Mouse (Mus musculus) kidney, embryonic 15.5 days (tissue): ENCODE results near the gene Chchd3. TPM values are rescaled to one million over a fixed set of nuclear protein-coding genes. Genes with fewer than 3 reads are reported as not detected.

Experiments used
- ATAC-seq: fragments of 200-750 bp; cut with Nextera tagmentation; replicated peaks from 2 replicates; pipeline ENCODE4 v1.8.0; 2017; ENCODE audit warnings: moderate TSS enrichment; ENCODE audit not compliant: low FRiP score
- H3K27ac ChIP-seq: fragments of 300-500 bp; sonication (generic); 2 replicates; pipeline ENCODE4 v1.5.1; 2015; ENCODE audit warnings: mild to moderate bottlenecking, inconsistent platforms
- H3K27me3 ChIP-seq: fragments of 300-500 bp; sonication (generic); 2 replicates; pipeline ENCODE4 v1.6.1; 2015; ENCODE audit warnings: inconsistent platforms
- H3K36me3 ChIP-seq: fragments of 300-500 bp; sonication (generic); 2 replicates; pipeline ENCODE4 v1.6.1; 2015; ENCODE audit warnings: inconsistent platforms
- H3K4me1 ChIP-seq: fragments of 300-500 bp; sonication (generic); 2 replicates; pipeline ENCODE4 v1.6.1; 2015; ENCODE audit warnings: inconsistent platforms
- H3K4me2 ChIP-seq: fragments of 300-500 bp; sonication (generic); 2 replicates; pipeline ENCODE4 v1.6.1; 2015; ENCODE audit warnings: moderate library complexity, mild to moderate bottlenecking, inconsistent platforms
- H3K4me3 ChIP-seq: fragments of 300-500 bp; sonication (generic); replicated peaks from 2 replicates; pipeline ENCODE4 v1.5.1; 2015; ENCODE audit warnings: mild to moderate bottlenecking, inconsistent platforms
- H3K9ac ChIP-seq: fragments of 300-500 bp; sonication (generic); 2 replicates; pipeline ENCODE4 v1.6.1; 2015; ENCODE audit warnings: mild to moderate bottlenecking, inconsistent platforms
- H3K9me3 ChIP-seq: fragments of 300-500 bp; sonication (generic); replicated peaks from 2 replicates; pipeline ENCODE4 v1.6.1; 2016; ENCODE audit warnings: inconsistent platforms
- WGBS: fragments of 180-500 bp; shearing (Covaris S2); methylation state at CpG from one replicate; pipeline ENCODE4 v1.1.7; 2015; ENCODE audit warnings: mixed read lengths; 5-methylcytosine and 5-hydroxymethylcytosine counted together
- polyA plus RNA-seq: library from polyadenylated mRNA; unstranded; fragments of >200 nt; fragmentation: Nextera tagmentation; extraction: Ambion mirVana; gene quantifications from 2 replicates; pipeline ENCODE4 v1.2.1, GENCODE M21; 2015

Chchd3 gene
- polyA plus RNA-seq, 1 experiment from 2014 or later, result 116 TPM

DNA sequence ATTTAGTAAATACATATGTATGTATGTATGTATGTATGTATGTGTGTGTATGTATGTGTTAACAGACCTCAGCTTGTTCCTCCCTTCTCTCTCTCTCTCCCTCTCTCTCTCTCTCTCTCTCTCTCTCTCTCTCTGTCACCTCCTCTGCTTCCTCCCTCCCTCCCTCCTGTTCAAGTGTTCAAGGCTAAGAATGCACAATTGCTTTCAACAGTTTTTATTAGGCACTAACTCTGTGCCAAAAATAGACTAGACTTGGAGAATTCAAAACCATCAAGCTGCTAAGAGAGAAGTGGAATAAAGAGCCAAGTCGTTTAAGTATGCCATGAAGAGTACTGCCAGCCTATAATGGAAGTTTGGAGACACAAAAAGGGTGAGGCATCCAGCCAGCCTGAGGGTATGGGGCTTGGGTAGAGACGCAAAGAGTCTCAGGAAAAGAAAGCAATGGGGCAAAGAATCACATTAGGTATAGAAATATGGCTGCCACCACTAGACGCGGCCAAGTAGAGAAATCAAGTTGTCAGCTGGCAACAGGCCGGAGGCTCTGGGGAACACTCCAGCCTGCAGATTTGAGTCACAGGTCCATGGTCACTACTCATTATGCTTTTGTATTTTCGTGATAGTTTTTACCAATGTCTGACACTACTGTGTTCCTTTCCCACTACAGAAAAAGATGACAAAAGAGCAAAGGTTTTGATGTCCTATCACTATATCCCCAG lies 10.2 kb downstream of the Chchd3 start:
- H3K27ac ChIP-seq, result no peak overlapping the region
- 91% methylated on average over 6 of the region's 6 CpGs for WGBS

DNA sequence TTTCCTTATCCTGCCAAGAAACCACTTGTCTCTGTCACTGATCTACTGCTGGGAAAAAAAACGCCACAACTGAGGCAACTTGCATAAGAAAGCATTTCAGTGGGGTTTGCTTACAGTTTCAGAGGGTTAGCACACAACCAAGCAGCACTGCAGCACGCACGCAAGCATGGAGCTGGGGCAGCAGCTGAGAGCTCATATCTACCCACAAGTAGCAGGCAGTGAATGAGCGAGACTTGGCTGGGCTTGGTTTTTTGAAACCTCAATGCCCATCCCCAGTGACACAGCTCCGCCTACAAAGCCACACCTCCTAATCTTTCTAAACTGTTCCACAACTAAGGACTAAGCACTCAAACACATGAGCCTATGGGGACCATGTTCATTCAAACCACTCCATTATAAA lies 16.6 kb downstream of the Chchd3 start:
- Histone ChIP-seq H3K4me1 (no peaks in the 10 kb centered on the region), H3K36me3 (peaks cover 40% of the 10 kb centered on the region), H3K27ac (no peak overlapping the region), H3K27me3 (no peaks in the 10 kb centered on the region), H3K4me2 (no peak overlapping the region), H3K9ac (no peak overlapping the region), H3K9me3 (no peaks in the 10 kb centered on the region), H3K4me3 (no peak overlapping the region)
- 85% methylated on average over 5 of the region's 5 CpGs for WGBS
- no peak for ATAC-seq

More for the DNA sequence above, 10.2 kb downstream of the Chchd3 start:
- H3K4me2 ChIP-seq, result no peak overlapping the region
- no peak for ATAC-seq
- H3K4me1 ChIP-seq, result no peaks in the 10 kb centered on the region
- peaks cover 28% of the 10 kb centered on the region for H3K36me3 ChIP-seq
- H3K9ac ChIP-seq, result no peak overlapping the region
- no peaks in the 10 kb centered on the region for H3K9me3 ChIP-seq
- no peak overlapping the region for H3K4me3 ChIP-seq
- no peaks in the 10 kb centered on the region for H3K27me3 ChIP-seq

DNA sequence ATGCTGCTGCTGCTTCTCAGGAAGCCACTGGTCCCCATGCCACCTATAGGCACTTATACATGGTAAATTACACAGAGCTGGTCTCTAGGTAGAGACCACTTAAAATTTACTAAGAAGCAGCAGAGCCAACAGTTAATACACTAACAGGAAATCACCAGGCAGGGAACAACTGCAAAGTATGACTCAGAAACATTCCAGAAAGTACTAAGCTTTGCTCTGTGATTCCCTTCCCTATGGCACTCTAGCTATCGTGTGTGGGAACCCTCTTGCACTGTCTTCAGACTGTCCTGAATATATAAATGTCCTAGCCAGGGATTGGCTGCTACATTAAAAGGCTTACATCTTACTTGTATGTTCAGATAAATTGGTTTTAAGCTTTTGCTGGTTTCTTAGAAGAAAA lies 17.2 kb downstream of the Chchd3 start:
- no peak overlapping the region for H3K4me3 ChIP-seq
- no peak overlapping the region for H3K9ac ChIP-seq
- H3K27ac ChIP-seq, result no peak overlapping the region
- no peaks in the 10 kb centered on the region for H3K9me3 ChIP-seq
- WGBS, result 79% methylated on average over 1 of the region's 1 CpGs
- no peak for ATAC-seq
- H3K27me3 ChIP-seq, result no peaks in the 10 kb centered on the region
- H3K4me2 ChIP-seq, result no peak overlapping the region
- peaks cover 37% of the 10 kb centered on the region for H3K36me3 ChIP-seq
- no peaks in the 10 kb centered on the region for H3K4me1 ChIP-seq

DNA sequence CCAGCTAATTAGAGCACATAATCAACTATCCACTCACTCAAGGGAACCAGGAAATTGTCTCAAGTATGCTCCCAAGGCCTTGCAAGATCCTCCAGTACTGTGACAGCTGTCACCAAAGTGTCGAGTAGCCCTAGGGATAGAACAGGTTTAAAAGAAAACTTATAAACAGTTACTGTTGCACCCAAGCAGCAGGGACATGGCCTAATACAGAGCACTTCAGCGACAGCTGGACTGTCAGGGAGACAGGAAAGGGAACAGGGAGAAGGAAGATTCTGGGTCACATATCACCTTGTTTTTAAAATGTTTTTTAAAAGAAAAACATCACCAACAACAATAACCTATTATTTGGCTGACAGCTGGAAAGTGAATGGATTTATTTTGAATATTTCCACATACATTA lies 18.1 kb downstream of the Chchd3 start:
- H3K4me3 ChIP-seq, result no peak overlapping the region
- ATAC-seq, result no peak
- no peaks in the 10 kb centered on the region for H3K27me3 ChIP-seq
- H3K4me1 ChIP-seq, result no peaks in the 10 kb centered on the region
- no peak overlapping the region for H3K4me2 ChIP-seq
- H3K9ac ChIP-seq, result no peak overlapping the region
- no peak overlapping the region for H3K27ac ChIP-seq
- WGBS, result 80% methylated on average over 2 of the region's 2 CpGs
- no peaks in the 10 kb centered on the region for H3K9me3 ChIP-seq
- peaks cover 39% of the 10 kb centered on the region for H3K36me3 ChIP-seq

DNA sequence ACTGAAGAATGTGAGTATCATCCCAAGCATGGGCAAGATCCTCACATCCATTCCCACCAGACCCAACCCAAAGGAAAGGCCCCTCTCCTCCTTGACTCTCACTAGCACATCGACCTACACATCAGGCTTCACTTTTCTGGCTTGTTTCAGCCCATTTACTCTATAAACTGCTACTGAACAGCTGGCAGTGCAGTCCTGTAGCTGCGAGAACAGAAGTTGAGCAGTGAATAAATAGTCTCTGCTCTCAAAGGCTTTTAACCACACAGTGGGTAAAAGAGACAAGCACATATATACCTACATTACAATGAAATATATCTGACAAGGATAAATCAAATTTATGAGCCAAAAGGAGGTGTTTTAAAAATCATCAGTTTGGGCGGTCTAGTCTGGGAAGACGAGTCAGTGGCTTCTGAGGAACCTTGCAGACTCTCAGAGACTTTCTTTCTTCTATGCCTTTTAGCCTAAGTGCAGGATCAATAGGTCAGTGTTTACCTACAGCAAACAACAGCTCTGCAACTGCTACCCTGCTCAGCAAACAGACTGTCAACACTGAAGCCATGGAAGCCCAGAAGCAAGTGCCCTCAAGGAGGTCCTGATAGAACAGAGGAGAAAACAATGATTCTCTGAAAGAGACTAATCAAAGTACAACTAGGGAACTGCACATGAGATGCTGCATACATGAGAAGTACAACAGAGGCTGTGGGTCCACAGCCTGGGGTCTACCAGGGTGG lies 19.5 kb downstream of the Chchd3 start:
- no peak for ATAC-seq
- Histone ChIP-seq H3K4me1 (no peaks in the 10 kb centered on the region), H3K27ac (no peak overlapping the region), H3K36me3 (peaks cover 43% of the 10 kb centered on the region), H3K9me3 (no peaks in the 10 kb centered on the region), H3K4me2 (no peak overlapping the region), H3K9ac (no peak overlapping the region), H3K27me3 (no peaks in the 10 kb centered on the region), H3K4me3 (no peak overlapping the region)
- 92% methylated on average over 4 of the region's 4 CpGs for WGBS

DNA sequence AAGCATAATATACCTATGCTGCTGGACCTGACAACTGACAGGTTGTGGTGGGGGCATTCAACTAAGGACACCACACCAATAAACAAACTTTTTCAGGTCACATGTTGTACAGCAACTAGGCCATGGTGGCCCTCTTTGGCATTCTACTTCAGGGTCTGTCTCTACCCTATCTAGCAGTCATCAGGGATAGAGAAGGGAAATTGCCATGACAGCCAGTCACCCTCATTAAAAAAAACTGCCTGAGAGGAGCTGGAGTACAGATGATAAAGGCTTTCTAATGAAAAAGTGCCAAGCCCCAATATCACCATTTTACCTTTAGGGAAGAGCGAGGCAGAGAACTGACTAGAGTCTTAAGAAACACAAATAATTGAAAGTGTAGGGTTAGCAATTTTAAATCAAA lies 27.5 kb downstream of the Chchd3 start:
- no peak overlapping the region for H3K4me2 ChIP-seq
- no peak overlapping the region for H3K9ac ChIP-seq
- peaks cover 23% of the 10 kb centered on the region; the same call in 1 of the 2 replicates for H3K36me3 ChIP-seq
- H3K4me1 ChIP-seq, result no peaks in the 10 kb centered on the region
- H3K27ac ChIP-seq, result no peak overlapping the region
- H3K27me3 ChIP-seq, result no peaks in the 10 kb centered on the region
- WGBS, result 95% methylated on average over 1 of the region's 1 CpGs
- ATAC-seq, result no peak
- H3K9me3 ChIP-seq, result no peaks in the 10 kb centered on the region
- no peak overlapping the region for H3K4me3 ChIP-seq

DNA sequence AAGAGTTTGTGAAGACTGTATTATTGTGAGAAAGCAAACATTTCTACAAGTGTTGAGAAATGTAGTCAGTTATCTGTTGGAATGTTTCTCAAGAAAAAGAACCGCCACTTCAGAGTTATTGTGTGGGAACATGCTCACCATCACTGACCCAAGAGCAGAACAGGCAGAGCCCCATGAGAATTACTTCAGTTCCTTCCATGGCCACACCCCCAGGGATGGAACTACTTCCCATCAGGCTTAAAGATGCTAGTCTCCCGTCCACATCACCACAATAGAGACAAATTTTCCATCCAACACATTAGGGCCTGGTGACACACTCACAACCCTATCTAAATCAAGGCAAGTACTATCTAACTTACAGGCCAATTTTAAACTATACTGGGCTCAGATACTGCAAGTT lies 28.4 kb downstream of the Chchd3 start:
- no peak overlapping the region for H3K9ac ChIP-seq
- no peak for ATAC-seq
- no peak overlapping the region for H3K4me3 ChIP-seq
- H3K27me3 ChIP-seq, result no peaks in the 10 kb centered on the region
- no peaks in the 10 kb centered on the region for H3K9me3 ChIP-seq
- no peak overlapping the region for H3K4me2 ChIP-seq
- H3K36me3 ChIP-seq, result peaks cover 16% of the 10 kb centered on the region; the same call in 1 of the 2 replicates
- 74% methylated on average over 2 of the region's 2 CpGs for WGBS
- H3K4me1 ChIP-seq, result no peaks in the 10 kb centered on the region
- H3K27ac ChIP-seq, result no peak overlapping the region

DNA sequence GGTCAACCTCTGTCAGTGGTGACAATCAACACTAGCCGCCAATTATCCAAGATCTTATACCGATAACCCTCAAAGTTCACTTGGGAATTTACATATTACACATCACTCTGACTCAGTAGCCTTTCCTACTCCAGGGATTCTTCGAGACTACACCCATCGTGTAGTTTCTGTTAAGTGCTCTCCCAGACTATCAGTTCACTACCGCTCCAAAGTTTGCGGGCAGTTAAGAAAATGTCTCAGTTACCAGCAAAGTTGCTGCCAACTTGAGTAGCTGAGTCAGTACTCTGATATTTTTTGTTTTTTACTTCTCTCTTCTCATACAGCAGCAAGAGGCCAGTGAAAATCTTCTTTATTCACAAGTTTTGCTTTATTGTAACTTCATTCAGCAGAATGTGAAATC lies 31.8 kb downstream of the Chchd3 start:
- H3K27me3 ChIP-seq, result no peaks in the 10 kb centered on the region
- H3K9me3 ChIP-seq, result no peaks in the 10 kb centered on the region
- no peak overlapping the region for H3K9ac ChIP-seq
- no peak overlapping the region for H3K27ac ChIP-seq
- whole genome bisulfite sequencing, result 94% methylated on average over 6 of the region's 6 CpGs
- H3K4me3 ChIP-seq, result no peak overlapping the region
- 0 out of 2 replicates have a peak, but pooled peaks cover 3% of the 10 kb centered on the region for H3K36me3 ChIP-seq
- no peak overlapping the region for H3K4me2 ChIP-seq
- no peak for ATAC-seq
- no peaks in the 10 kb centered on the region for H3K4me1 ChIP-seq

DNA sequence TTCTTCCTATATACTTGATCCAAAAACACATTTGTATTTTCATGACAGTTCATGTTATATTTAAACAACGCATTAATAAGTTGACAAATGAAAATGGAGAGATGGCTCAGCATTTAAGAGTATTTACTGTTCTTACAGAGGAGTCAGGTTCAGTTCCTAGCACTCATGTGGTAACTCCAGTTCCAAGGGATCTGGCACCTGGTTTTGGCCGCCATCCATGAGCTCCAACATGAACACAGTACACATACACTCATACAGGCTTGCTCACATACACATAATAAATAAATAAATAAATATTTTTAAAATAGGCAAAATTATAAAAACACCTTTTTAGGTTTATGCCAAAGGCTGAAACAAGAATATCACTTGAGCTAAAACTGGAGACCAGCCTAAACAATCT lies 35.0 kb downstream of the Chchd3 start:
- no peaks in the 10 kb centered on the region for H3K9me3 ChIP-seq
- H3K27ac ChIP-seq, result no peak overlapping the region
- WGBS, result 97% methylated on average over 2 of the region's 2 CpGs
- no peaks in the 10 kb centered on the region for H3K27me3 ChIP-seq
- H3K9ac ChIP-seq, result no peak overlapping the region
- no peak for ATAC-seq
- H3K4me3 ChIP-seq, result no peak overlapping the region
- H3K36me3 ChIP-seq, result 0 out of 2 replicates have a peak, but pooled peaks cover 3% of the 10 kb centered on the region
- H3K4me1 ChIP-seq, result no peaks in the 10 kb centered on the region
- H3K4me2 ChIP-seq, result no peak overlapping the region

DNA sequence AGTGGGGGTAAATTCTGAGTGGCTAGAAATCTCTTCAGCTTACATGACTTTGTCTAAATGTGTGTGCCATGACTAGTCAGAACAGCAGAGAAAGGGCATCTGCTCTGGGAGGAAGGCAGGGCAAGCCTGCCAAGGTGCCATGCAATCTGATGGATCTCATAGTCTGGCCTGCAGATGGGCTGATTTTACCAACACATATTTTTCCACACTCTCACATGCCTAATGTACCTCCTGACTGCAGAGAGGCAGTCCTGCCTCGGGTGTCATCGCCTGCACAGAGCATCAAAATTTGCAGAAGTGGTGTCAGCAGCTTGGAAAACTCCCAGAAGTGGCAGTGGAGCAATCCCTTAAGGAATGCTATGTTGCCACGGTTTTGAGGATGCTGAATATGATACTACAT lies 55.5 kb downstream of the Chchd3 start:
- Histone ChIP-seq H3K4me3 (no peak overlapping the region), H3K36me3 (peaks cover 6% of the 10 kb centered on the region; the same call in 1 of the 2 replicates), H3K27me3 (no peaks in the 10 kb centered on the region), H3K27ac (no peak overlapping the region), H3K9ac (no peak overlapping the region), H3K9me3 (no peaks in the 10 kb centered on the region), H3K4me1 (0 out of 2 replicates have a peak, but pooled peaks cover 2% of the 10 kb centered on the region), H3K4me2 (no peak overlapping the region)
- ATAC-seq, result no peak
- WGBS, result 76% methylated on average over 3 of the region's 3 CpGs

DNA sequence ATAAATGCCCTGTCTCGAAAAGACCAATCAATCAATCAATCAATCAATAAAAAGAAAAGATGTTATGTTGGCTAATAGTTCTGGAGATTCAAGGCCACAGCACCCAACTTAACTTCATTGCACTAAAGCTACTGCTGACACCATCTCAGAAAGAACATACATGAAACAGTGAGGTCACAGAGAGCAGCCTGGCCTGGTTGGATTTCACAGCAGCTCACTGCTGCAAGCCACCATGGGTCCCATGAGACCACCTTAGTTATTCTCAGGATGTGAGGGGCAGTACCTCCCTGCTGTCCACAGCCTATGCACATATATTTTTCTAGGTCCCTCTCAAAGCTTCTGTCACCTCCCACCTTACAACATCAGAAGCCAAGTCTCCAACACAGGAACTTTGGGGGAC lies 57.1 kb downstream of the Chchd3 start:
- Histone ChIP-seq H3K4me1 (0 out of 2 replicates have a peak, but pooled peaks cover 2% of the 10 kb centered on the region), H3K9me3 (no peaks in the 10 kb centered on the region), H3K36me3 (peaks cover 6% of the 10 kb centered on the region; the same call in 1 of the 2 replicates), H3K9ac (no peak overlapping the region), H3K27ac (no peak overlapping the region), H3K27me3 (no peaks in the 10 kb centered on the region), H3K4me3 (no peak overlapping the region), H3K4me2 (no peak overlapping the region)
- 90% methylated on average over 1 of the region's 1 CpGs for WGBS
- no peak for ATAC-seq

DNA sequence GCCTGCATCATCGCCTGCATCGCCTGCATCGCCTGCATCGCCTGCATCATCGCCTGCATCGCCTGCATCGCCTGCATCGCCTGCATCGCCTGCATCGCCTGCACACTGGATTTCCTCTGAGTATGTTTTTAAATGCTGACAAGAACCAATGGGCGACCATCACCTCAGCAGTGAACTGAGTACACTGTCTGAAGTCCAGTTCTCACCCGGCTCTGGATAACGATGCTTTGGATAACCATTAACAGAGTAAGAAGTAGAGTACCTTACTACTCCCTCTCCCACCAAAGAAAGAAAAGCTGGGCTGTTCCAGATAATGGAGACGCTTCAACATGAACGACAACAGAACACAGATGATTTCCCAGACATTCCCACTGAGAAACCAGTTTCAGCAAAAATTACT lies 58.8 kb downstream of the Chchd3 start:
- ATAC-seq, result no peak
- Histone ChIP-seq H3K9ac (no peak overlapping the region), H3K36me3 (0 out of 2 replicates have a peak, but pooled peaks cover 3% of the 10 kb centered on the region), H3K27ac (no peak overlapping the region), H3K27me3 (no peaks in the 10 kb centered on the region), H3K4me1 (peaks cover 11% of the 10 kb centered on the region), H3K4me2 (no peak overlapping the region), H3K4me3 (no peak overlapping the region), H3K9me3 (no peaks in the 10 kb centered on the region)
- WGBS, result 92% methylated on average over 15 of the region's 15 CpGs
